Mouse (Mus musculus) lung, postnatal 0 days (tissue): ENCODE measurements at regions not wholly inside any gene's neighbourhood (a gene's known extent, or its start where the extent isn't known, plus 50 kb on each side); places are given as distances from the start of the nearest gene placed in this dataset.

Experiments
- CTCF ChIP-seq: IDR thresholded peaks from 2 replicates; pipeline ENCODE4 v1.5.1; 2016; ENCODE audit warnings: antibody characterized with exemption, mild to moderate bottlenecking
- EP300 ChIP-seq: IDR thresholded peaks from 2 replicates; pipeline ENCODE4 v1.6.1; 2016; ENCODE audit warnings: antibody characterized with exemption, mild to moderate bottlenecking, control low read depth

DNA sequence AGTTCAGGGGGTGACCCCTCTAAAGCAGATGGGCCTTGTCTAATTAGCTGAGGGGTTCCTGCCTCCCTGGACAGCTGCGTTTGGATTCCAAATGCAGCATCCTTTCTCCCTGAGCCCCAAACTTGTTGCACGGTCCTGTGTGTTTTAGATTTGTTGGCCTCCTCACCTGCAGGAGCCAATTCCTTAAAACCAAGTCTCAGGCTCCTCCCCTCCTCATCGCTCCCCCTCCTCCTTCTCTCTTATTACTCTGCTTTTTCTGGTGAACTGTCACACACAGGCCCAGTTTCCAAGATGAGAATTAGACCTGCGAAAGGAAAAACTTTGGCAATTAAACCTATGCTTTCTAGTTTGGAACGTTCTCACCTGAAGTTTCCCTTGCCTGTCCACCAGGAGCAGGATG is 106.3 kb downstream of the Ppp4r2 start:
- TF ChIP-seq CTCF (no peak), EP300 (no peak)
